Mouse (Mus musculus) right cerebral cortex, postnatal 10 days (tissue): ENCODE measurements around the gene Ptger1.
A peak's percentile ranks its signal among the peaks of the same experiment; 100 is the strongest.

Source experiments
- DNase-seq, 2 experiments: peaks; one replicate each; pipeline ENCODE4 v3.0.0; 2021; ENCODE audit warnings: low spot score in 2 of 2

Gene Ptger1

GRCm38 (mm10) chr8:83695351-83696106, 29.1 kb downstream of the Ptger1 start:
- DNase-seq: no peak

- no peak for DNase-seq
Observed at GRCm38 (mm10) chr8:83697374-83698220, 31.1 kb downstream of the Ptger1 start.

DNA sequence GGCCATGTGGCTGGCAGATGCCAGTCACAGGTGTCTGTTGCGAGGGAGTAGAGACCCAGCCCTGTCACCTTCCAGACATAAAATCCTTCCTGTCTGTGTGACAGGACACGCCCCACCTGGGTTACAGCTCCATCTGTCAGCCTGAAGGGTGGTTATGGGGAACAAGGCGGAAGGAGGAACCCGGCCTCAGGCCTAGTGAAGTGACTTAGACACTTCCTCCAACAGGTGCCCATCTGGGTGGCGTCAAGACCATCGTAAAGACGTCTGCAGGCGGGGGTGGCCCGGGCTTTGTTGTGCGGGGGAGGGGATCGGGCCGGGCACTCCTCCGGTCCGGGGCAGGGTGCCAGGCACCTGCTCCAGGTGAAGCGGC, 31.8 kb downstream of the Ptger1 start:
- peak; percentile 61 to 74 for DNase-seq

DNA sequence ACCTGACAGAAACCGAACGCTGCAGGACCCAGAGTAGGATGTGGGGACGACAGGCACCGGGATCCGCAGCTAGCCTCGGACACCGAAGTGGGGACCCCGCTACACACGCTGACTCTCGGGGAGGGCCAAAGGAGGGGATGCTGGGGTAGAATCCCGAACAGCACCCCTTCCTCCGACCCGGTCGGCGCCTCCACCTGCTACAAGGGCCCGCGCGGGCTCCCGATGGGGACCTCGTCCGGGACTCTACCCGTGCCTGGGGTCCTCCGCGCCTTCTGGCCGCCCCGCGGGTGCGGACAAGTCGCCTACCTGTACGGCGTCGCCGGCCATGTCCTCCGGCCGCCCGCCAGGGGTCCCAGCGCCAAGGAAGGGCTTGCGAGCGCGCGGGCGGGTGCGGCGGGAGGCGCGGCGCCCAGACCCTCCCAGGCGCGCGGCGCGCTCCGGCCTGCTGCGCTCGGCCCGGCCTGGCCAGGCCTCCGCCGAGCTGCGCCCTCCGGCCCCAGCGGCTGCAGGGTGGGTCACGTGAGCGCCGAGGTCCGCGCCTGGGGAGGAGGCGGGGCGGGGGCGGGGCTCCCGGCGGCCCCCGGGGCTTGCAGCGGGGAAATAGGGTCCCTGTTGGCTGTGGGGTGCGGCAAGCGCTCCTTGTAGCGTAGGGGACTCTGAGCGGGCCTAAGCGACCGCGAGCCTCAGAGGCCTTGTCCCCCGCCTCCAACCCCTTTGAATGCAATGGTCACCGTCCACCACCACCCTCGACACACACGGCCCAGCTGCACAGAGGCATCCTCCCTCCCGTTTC, 32.4 kb downstream of the Ptger1 start, which contains the start of gene Pkn1:
TSS of gene Pkn1 (minus strand) at position 519 of the 793 bp plus-strand sequence.
- DNase-seq: peak; percentile 72 to 81

DNA sequence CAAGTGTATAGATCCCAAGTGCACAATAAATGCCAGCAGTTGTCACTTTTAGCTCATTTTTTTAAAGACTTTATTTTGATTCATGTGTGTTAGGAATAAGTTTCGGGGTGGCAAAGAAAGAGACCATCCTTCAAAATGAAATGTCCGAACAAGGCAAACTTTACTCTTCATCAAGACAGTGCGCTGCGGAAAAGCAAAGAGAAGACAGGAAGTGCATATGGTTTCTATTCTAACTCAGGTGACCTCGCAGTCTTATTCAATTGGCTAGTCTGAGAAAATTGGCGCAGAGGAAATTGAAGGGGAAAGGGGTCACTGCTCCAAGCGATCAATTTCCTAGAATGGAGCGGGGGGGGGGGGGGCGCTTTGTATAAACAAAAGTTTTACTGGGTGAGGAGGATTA, 33.1 kb downstream of the Ptger1 start:
- no peak for DNase-seq

DNA sequence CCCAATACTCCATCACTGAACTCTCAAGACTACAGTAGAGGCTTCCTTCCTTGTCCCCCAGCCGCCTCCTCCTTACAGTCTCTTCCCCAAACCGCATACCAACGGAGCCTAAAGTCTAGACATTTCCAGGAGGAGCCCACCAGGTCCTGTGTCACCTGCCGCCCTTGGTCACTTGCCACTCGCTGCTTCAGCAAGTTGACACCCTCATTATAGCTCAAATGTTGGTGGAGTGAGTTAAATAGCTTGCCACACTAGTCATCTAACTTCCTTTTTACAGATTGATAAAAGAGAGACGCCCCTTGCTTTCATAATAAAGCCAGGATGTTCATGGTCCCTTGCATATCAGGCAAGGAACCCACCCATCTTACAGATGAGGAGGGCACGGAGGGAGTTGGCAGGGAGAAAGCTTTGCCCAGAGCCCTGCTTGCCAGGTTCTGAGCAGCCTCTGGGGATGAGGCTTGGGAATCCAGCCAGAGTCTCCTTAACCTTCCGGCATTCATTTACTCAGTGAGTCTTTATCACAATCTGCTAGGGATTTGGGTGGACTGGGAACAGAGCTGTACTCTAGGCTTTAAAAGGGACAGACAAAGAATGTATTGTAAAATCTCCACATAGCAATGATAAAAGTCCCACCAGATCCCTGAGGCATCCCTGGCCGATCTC, 34.1 kb downstream of the Ptger1 start:
- DNase-seq: no peak

DNA sequence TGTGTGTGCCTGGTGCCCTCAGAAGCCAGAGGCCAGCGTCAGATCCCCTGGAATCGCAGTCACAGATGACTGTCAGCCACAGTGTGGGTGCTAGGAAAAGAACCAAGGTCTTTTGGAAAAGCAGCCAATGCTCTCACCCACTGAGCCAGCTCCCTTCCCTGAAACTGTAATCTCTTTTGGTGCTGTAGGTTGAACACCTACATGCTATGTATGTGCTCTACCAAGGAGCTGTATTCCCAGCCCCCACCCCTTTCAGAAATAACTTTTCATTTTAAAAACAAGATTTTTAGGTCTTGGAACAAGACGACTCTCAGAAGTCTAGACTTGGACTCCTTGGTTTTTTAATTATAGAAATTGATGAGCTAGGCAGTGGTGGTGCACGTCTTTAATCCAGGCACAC, 36.9 kb downstream of the Ptger1 start:
- DNase-seq: no peak

DNA sequence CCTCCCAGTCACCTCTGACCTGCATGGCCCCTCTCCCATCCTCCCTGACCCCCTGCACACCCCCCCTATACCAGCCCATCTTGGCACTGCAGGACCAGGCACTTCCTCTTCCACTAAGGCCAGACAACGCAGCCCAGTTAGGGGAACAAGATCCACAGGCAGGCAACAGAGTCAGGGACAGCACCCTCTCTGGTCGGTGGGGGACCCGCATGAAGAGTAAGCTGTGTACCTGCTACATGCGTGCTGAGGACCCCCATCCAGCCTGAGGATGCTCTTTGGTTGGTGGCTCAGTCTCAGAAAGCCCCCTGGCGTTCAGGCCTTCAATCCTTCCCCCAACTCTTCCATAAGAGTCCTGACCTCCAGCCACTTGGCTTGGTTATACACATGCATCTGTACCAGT, 39.9 kb downstream of the Ptger1 start:
- no peak for DNase-seq

- DNase-seq: no peak
Observed at GRCm38 (mm10) chr8:83707554-83707953, 41.1 kb downstream of the Ptger1 start.

DNA sequence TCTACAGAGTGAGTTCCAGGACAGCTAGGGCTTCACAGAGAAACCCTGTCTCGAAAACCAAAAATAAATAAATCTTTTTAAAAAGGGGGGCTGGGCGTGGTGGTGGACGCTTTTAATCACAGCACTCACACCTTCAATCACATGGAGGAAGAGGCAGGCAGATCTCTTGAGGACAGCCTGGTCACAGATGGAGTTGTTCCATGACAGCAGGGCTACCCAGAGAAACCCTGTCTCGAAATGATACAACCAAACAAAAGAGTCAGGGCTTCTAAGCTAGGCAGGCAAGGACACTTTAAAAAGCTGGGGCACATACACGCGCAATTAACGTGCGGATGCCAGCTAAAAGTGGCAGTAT, 48.2 kb downstream of the Ptger1 start:
- no peak for DNase-seq

GRCm38 (mm10) chr8:83715031-83715690, 48.7 kb downstream of the Ptger1 start, which contains the start of gene Ddx39:
Ddx39 (plus strand) TSS chr8:83715177.
- peak; percentile 97 to 99 for DNase-seq

GRCm38 (mm10) chr8:83715771-83716170, 49.3 kb downstream of the Ptger1 start:
- no peak for DNase-seq

- DNase-seq: no peak
Observed at GRCm38 (mm10) chr8:83716563-83716962, 50.1 kb downstream of the Ptger1 start.

DNA sequence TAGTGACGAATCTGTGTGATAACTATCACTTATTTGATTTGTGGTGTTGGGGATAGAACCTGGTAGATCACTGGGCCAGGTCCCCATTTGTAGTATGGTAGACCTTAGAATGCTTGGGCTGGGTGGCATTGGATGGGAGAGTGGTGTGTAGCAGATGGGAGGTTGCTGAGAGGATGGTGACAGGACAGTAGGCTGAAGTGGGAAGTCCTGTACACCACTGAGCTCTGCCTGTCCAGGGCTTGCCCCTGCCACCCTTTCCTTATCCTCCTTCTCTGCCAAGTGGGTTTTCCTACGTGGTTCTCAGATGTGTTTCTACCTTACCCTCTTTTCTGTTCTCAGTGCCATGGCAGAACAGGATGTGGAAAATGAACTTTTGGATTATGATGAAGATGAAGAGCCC, 52.6 kb downstream of the Ptger1 start:
- no peak for DNase-seq

DNA sequence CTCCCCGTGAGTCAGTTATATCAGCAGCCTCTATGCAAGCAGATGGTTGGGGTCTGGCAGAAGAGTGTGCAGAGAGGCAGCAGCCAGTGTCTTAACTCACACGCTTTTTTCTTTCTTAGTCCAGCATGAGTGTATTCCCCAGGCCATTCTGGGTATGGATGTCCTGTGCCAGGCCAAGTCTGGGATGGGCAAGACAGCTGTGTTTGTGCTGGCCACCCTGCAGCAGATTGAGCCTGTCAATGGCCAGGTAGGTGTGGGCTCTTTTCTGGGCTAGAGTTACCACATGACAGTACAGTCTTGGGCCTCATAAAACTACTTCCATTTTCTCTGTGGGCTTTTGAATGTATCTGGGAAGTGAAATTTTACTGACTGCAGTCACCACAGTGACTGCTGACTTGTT, 53.2 kb downstream of the Ptger1 start:
- no peak for DNase-seq

- no peak for DNase-seq
Observed at GRCm38 (mm10) chr8:83721405-83722025, 55.0 kb downstream of the Ptger1 start.
